Mouse (Mus musculus) forebrain, postnatal 0 days (tissue): Measurements from ENCODE around the gene Pwwp2b. TPM values are rescaled to one million over a fixed set of nuclear protein-coding genes. Genes with fewer than 3 reads are reported as not detected.
A peak's percentile ranks its signal among the peaks of the same experiment; 100 is the strongest.

Experiments used
- ATAC-seq: fragments of 200-750 bp; cut with Nextera tagmentation; 2 replicates; pipeline ENCODE4 v1.8.0; 2017; ENCODE audit warnings: mild to moderate bottlenecking, moderate library complexity
- DNase-seq: peaks from one replicate; pipeline ENCODE4 v3.0.0-alpha.2; 2015
- H3K27ac ChIP-seq: fragments of 300-500 bp; sonication (generic); 2 replicates; pipeline ENCODE4 v1.5.1; 2014; ENCODE audit warnings: low read depth, mild to moderate bottlenecking, antibody characterized with exemption, low read length, moderate library complexity, mixed read lengths
- H3K27me3 ChIP-seq: fragments of 300-500 bp; sonication (generic); 2 replicates; pipeline ENCODE4 v1.6.1; 2014; ENCODE audit warnings: mild to moderate bottlenecking, low read length, mixed read lengths; ENCODE audit not compliant: insufficient read depth
- H3K36me3 ChIP-seq: fragments of 300-500 bp; sonication (generic); 2 replicates; pipeline ENCODE4 v1.6.1; 2014; ENCODE audit warnings: mild to moderate bottlenecking, moderate library complexity; ENCODE audit not compliant: insufficient read depth
- H3K4me1 ChIP-seq: fragments of 300-500 bp; sonication (generic); 2 replicates; pipeline ENCODE4 v1.6.1; 2014; ENCODE audit warnings: antibody characterized with exemption; ENCODE audit not compliant: insufficient read depth
- H3K4me2 ChIP-seq: fragments of 300-500 bp; sonication (generic); 2 replicates; pipeline ENCODE4 v1.6.1; 2014; ENCODE audit warnings: low read depth, mild to moderate bottlenecking, moderate library complexity
- H3K4me3 ChIP-seq: fragments of 300-500 bp; sonication (generic); 2 replicates; pipeline ENCODE4 v1.5.1; 2014; ENCODE audit warnings: low read depth, low read length, mixed read lengths
- H3K9ac ChIP-seq: fragments of 300-500 bp; sonication (generic); 2 replicates; pipeline ENCODE4 v1.6.1; 2014; ENCODE audit warnings: mild to moderate bottlenecking
- H3K9me3 ChIP-seq: fragments of 300-500 bp; sonication (generic); 2 replicates; pipeline ENCODE4 v1.6.1; 2016; ENCODE audit warnings: low read length
- CTCF ChIP-seq: sonication (generic); IDR thresholded peaks from 2 replicates; pipeline ENCODE4 v1.5.1; 2016; ENCODE audit warnings: antibody characterized with exemption, control low read depth, low read depth
- WGBS: fragments of 180-500 bp; shearing (Covaris S2); extraction: QIAGEN DNeasy Blood & Tissue Kit; methylation state at CpG from one replicate; pipeline ENCODE4 v1.1.7; 2014; 5-methylcytosine and 5-hydroxymethylcytosine counted together
- polyA plus RNA-seq: library from polyadenylated mRNA; unstranded; fragments of >200 nt; fragmentation: Nextera tagmentation; extraction: Ambion mirVana; gene quantifications from 2 replicates; pipeline ENCODE4 v1.2.1, GENCODE M21; 2015
- total RNA-seq: library from RNA; depleted of rRNA; stranded (reverse); fragments of >200 nt; gene quantifications from 2 replicates; pipeline ENCODE4 v1.2.3, GENCODE M21; 2014

The Pwwp2b gene
- total and polyA plus RNA-seq, 2 experiments from 2014 or later = 4.3 to 6.3 TPM

GRCm38 (mm10) chr7:139271871-139272270 is 23.6 kb downstream of the Pwwp2b start:
- peak; percentile 59 for DNase-seq
- Histone ChIP-seq H3K4me3 (no peak overlapping the region), H3K9me3 (no peaks in the 10 kb centered on the region), H3K9ac (no peak overlapping the region), H3K36me3 (no peaks in the 10 kb centered on the region), H3K4me2 (no peak overlapping the region), H3K27ac (no peak overlapping the region), H3K4me1 (peaks cover 8% of the 10 kb centered on the region), H3K27me3 (no peaks in the 10 kb centered on the region)
- no peak; the same call in 1 of the 2 replicates for ATAC-seq
- WGBS = 45% methylated on average over 5 of the region's 5 CpGs
- no peak for TF ChIP-seq CTCF

DNA sequence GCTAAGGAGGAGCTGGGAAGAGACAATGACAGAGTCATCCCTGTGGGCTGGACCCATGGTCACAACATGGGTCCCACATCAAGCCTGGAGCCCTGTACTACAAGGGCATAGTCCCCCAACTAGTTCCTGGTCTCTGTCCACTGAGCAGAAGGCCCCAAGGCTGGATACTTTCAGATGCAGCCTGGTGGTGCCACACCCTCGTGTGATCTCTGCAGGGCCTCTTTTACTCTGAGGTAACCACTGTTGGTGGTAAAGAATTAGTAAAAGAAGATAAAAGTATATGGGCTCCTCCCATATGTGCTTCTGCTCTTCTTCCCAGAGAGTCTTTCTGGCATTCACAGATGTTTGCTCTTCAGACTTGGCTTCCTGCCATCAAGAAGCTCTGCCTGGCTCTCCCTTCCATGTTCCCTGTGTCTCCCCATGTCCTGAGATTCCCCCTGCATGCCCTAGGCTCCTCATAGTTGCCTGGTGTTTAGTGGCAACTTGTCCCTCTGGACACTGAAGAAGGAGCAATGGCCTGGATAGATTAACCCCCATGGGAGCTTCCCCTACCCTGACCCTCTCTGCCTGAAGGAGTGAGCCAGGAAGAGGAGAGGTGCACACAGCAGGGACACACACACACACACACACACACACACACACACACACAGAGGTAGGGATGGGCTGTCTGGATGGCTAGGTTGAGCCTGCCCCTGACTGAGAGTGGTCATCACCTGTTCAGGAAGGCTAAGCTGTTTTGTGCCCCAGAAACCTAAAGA is 24.5 kb downstream of the Pwwp2b start:
- no peak overlapping the region for H3K4me3 ChIP-seq
- H3K9me3 ChIP-seq = no peaks in the 10 kb centered on the region
- no peak for TF ChIP-seq CTCF
- no peak overlapping the region for H3K27ac ChIP-seq
- H3K4me2 ChIP-seq = no peak overlapping the region
- DNase-seq (peak; percentile 52), ATAC-seq (peak; percentile 40)
- no peak overlapping the region for H3K9ac ChIP-seq
- H3K27me3 ChIP-seq = no peaks in the 10 kb centered on the region
- H3K4me1 ChIP-seq = peaks cover 8% of the 10 kb centered on the region
- 24% methylated on average over 1 of the region's 1 CpGs for WGBS
- no peaks in the 10 kb centered on the region for H3K36me3 ChIP-seq

DNA sequence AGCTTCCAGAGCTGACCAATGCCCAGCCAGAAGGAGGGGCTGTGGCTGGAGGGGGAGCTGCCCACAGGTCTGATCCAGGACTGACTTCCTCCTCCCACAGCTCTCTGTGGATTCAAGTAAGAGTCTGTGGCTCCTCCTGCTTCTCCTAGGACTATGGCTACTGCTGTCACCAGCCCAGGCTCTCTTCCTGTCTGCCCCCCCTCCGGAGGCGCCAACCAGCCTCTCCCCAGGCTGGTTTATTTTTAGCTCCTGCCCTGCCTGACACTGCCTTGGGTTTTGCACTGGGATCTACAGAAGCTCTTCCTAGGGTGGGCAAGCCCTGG is 25.1 kb downstream of the Pwwp2b start:
- H3K27me3 ChIP-seq = no peaks in the 10 kb centered on the region
- H3K9ac ChIP-seq = no peak overlapping the region
- TF ChIP-seq CTCF = no peak
- H3K36me3 ChIP-seq = no peaks in the 10 kb centered on the region
- WGBS = 86% methylated on average over 2 of the region's 2 CpGs
- DNase-seq (no peak), ATAC-seq (no peak)
- H3K9me3 ChIP-seq = no peaks in the 10 kb centered on the region
- peaks cover 8% of the 10 kb centered on the region for H3K4me1 ChIP-seq
- no peak overlapping the region for H3K4me3 ChIP-seq
- H3K27ac ChIP-seq = no peak overlapping the region
- H3K4me2 ChIP-seq = no peak overlapping the region

GRCm38 (mm10) chr7:139275586-139275985 is 27.3 kb downstream of the Pwwp2b start:
- H3K4me3 ChIP-seq = no peak overlapping the region
- peak overlapping the region; percentile 29; the same call in 1 of the 2 replicates for H3K27ac ChIP-seq
- no peaks in the 10 kb centered on the region for H3K9me3 ChIP-seq
- no peaks in the 10 kb centered on the region for H3K36me3 ChIP-seq
- H3K4me2 ChIP-seq = no peak overlapping the region
- DNase-seq (peak; percentile 79), ATAC-seq (peak; percentile 73)
- peaks cover 8% of the 10 kb centered on the region for H3K4me1 ChIP-seq
- WGBS = 25% methylated on average over 10 of the region's 10 CpGs
- H3K27me3 ChIP-seq = no peaks in the 10 kb centered on the region
- TF ChIP-seq CTCF = peak; percentile 28
- no peak overlapping the region for H3K9ac ChIP-seq

DNA sequence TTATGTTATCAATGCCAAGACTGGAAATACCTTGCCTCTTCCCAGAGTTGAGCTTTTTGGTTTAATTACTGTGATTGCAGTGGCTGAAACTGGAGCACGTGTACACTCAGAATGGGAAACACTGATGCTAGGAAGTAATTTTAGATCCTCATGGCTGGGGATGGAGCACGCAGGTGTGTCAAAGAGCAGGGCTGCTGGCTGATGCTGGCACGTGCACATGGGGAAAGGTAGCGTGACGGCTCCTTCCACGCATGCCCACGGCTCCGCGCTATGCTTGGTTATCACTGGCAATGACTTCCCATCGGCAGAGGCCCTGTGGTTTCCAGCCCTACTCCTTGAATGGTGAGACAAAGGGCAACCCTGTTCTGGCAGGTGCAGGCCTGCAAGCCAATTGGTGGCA is 27.9 kb downstream of the Pwwp2b start:
- no peak overlapping the region for H3K9ac ChIP-seq
- DNase-seq = no peak
- no peak overlapping the region for H3K4me3 ChIP-seq
- ATAC-seq = peak; percentile 32; the same call in 1 of the 2 replicates
- no peaks in the 10 kb centered on the region for H3K9me3 ChIP-seq
- H3K27me3 ChIP-seq = no peaks in the 10 kb centered on the region
- H3K4me2 ChIP-seq = no peak overlapping the region
- H3K4me1 ChIP-seq = peaks cover 8% of the 10 kb centered on the region
- TF ChIP-seq CTCF = no peak
- H3K27ac ChIP-seq = peak overlapping the region; percentile 29; the same call in 1 of the 2 replicates
- H3K36me3 ChIP-seq = no peaks in the 10 kb centered on the region
- 65% methylated on average over 10 of the region's 10 CpGs for WGBS

- peaks cover 8% of the 10 kb centered on the region for H3K4me1 ChIP-seq
- 79% methylated on average over 7 of the region's 7 CpGs for WGBS
- ATAC-seq = no peak
These were observed 29.3 kb downstream of the Pwwp2b start for GRCm38 (mm10) chr7:139277536-139277935.

DNA sequence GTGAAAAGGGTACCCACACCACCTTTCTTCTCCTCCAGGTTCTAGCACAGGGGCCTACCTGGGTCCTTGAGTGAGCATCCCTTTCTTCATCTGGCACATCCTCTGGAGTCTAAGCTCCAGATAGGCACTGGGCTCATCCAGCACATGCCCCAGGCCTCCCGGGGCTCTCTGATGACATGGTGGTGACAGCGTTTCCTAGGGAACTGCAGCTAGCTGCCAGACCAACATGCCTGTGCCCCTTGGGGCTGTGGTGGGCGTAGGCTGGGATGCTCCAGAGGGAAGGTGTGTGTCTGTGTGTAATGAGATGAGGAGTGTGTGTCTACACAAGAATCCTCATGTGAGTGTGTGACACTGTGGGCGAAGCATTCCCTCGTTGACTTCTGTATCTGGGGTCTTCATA is 31.3 kb downstream of the Pwwp2b start:
- no peak for TF ChIP-seq CTCF
- ATAC-seq (0 out of 2 replicates have a peak, but pooled peaks have one; percentile 18), DNase-seq (no peak)
- H3K9ac ChIP-seq = no peak overlapping the region
- H3K4me2 ChIP-seq = no peak overlapping the region
- H3K9me3 ChIP-seq = no peaks in the 10 kb centered on the region
- H3K4me1 ChIP-seq = peaks cover 5% of the 10 kb centered on the region
- WGBS = 82% methylated on average over 5 of the region's 5 CpGs
- H3K4me3 ChIP-seq = no peak overlapping the region
- no peaks in the 10 kb centered on the region for H3K27me3 ChIP-seq
- no peak overlapping the region for H3K27ac ChIP-seq
- no peaks in the 10 kb centered on the region for H3K36me3 ChIP-seq

More at GRCm38 (mm10) chr7:139277536-139277935, 29.3 kb downstream of the Pwwp2b start:
- no peak for DNase-seq
- Histone ChIP-seq H3K27ac (no peak overlapping the region), H3K9me3 (no peaks in the 10 kb centered on the region), H3K4me3 (no peak overlapping the region), H3K4me2 (no peak overlapping the region), H3K27me3 (no peaks in the 10 kb centered on the region), H3K9ac (no peak overlapping the region), H3K36me3 (no peaks in the 10 kb centered on the region)
- TF ChIP-seq CTCF = no peak
